Mouse (Mus musculus) frontal cortex, postnatal 36 days (tissue): Measurements from ENCODE around the gene Fam207a.

ENCODE experiments used
- DNase-seq, 2 experiments: peaks; one replicate each; pipeline ENCODE4 v3.0.0; 2022; ENCODE audit warnings: low spot score in 2 of 2

Fam207a gene

DNA sequence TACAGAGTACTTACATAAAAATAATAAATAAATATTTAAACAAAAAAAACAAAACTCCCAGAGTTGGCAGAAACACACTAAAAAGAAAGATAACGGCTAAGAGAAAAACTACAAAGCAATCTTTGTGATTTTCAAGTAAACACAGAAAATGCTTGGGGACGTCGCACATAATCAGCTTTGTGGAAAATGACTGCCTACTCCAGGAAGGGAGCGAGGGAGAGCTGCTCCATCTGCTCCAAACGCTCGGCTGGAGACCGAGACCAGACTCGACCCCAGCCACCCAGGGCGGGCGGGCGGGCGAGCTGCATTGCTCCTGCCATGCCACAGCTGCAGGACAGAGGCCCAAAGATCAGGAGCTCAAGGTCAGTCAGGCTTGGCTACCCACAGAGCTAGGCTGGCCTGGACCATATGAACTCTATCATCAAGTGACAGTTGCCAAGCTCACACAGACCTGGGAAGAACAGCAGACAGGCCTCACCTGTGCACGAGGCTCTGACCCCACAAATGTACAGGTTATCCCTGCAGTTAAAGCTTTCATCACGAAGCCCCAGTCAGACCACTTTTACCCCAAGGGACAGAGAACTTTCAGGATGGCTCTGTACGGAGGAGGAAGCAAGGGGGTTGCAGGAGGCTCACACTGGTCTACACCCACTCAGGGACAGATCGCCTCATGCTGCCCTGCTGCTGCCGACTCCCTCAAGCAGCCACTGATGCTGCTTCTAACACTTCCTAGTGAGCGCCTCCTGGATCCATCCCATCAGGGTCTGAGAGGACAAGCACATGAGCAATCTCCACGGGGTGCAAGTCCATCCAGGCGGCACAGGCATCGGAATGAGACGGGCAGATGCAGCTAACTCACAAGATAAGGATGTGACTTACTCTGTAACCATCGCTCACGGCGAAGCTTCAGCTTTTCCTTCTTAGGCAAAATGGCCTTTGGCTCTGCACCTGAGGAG, 12.3 kb downstream of the Fam207a start:
- no peak for DNase-seq

DNA sequence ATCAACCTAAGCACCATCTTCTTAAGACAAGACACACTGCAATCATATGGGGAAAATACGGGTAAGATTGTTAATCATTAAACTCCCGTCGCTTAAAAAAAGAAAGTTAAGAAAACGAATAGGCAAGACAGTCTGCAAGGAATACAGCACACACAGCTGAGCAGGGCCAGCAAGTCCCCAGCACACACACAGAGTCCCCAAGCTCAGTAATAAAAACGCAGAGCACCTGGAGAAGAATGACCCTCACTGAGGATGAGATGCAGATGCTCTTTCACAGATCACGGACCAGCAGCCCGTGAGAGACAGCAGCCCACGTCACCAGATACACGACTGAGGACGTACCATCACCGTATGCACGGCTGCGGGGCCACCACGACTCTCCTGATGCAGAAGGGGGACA, 14.9 kb downstream of the Fam207a start:
- no peak for DNase-seq

DNA sequence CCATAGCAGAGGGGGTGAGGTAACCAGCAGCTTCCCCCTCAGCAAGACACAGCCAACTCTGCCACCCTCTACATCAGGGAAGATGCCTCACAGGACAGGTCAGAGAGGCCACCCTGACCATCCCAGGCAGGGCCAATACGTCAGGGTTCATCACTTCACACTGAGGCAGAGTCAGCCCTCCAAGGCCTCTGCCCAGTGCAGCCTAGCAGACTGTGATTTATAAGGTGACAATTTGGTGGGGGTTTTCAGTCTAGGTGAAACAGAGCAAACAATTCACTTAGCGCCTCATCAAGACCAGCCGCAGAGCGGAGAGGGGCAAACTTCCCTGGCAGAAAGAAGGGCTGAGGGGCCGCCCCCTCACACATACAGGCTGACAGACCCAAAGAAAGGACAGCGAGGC, 17.3 kb downstream of the Fam207a start:
- no peak for DNase-seq

DNA sequence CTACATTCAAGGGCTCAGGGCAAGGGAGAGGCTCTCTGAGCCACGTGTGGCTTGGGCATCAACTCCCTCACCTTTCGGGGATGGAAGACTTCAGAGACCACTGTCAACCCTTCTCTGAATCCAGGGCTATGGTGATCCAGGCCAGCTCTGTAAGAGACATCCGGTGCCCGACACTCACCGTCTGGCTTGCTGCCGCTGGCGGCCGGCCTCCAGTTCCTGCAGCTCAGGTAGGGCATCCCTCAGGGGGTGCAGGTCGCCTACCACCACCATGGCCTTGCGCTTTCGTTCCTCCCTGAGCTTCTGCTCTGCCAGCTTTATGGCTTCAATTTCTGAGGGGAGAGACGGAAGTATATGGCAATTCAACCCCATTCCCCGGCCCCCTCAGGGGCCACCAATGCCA, 18.4 kb downstream of the Fam207a start:
- DNase-seq: no peak

DNA sequence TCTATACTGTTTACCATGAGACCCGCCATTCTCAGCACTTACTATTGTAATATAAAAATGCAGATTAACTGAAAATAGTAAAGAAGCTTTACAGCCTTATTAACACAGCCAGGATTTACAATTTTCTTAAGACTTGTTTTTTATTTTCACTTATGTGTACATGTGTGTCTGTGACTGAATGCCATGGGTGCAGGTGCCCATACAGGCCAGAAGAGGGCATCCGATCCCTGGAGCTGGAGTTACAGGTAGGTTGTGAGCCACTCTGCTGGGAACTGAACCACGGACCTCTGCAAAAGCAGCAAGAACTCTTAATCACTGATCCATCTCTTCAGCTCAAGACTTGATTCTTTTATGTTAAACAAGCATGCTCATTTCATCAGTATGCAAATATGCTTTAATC, 22.7 kb downstream of the Fam207a start:
- DNase-seq: no peak

DNA sequence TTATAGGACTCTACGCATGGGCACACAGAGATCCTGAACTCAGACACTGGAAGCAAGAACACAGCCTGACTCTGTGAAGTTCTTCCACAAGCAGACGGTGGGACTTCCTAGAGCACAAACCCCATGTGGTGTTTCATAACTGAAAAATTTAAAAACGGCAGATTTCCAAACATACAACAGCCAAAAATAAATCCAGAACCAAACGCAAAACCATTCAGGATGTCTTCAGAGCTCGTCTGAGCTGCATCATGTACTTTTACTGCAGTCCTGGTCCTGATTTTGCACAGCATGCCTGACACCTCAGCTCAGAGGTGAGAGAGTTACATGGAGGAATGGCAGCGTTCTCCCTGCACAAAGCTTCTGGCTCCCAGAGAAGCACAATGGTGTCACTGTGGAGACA, 24.0 kb downstream of the Fam207a start:
- no peak for DNase-seq

DNA sequence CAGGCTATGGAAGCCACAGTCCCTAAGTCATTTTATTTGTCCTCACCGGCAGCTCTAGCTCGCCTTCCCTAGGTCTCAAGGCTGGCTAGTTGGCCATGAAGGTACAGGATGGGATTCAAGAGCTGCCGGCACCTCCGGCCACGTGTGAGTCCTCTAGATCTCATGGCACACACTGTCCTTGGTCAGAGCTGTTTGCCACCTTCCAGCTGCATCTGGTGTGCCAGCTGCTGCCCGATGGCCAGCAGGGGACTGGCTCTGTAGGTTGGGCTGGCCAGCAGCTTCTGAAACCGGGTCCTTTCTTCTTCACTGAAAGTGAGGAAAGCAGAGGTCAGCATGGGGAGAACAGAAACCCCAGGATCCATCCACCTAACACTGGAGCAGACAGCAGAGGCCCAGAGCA, 27.4 kb downstream of the Fam207a start:
- DNase-seq: no peak

DNA sequence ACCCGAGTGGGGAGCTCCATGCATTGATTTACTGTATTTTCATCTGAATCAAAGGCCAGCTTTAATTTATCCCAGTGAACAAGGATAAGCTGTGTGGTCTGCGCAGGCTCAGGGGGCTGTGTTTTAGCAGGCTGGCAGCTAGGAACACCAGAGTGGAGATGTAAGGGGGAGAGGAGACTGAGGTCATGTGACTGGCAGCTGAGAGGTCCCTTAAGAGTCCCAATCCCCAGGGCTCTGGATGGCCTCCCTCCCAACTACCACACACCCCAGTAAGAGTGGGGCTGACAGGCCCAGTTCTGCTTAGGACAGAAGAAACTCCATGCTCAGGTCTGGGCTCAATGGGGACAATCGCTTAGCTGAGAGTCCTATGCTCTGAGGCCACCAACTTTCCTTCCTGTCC, 29.8 kb downstream of the Fam207a start:
- no peak for DNase-seq

DNA sequence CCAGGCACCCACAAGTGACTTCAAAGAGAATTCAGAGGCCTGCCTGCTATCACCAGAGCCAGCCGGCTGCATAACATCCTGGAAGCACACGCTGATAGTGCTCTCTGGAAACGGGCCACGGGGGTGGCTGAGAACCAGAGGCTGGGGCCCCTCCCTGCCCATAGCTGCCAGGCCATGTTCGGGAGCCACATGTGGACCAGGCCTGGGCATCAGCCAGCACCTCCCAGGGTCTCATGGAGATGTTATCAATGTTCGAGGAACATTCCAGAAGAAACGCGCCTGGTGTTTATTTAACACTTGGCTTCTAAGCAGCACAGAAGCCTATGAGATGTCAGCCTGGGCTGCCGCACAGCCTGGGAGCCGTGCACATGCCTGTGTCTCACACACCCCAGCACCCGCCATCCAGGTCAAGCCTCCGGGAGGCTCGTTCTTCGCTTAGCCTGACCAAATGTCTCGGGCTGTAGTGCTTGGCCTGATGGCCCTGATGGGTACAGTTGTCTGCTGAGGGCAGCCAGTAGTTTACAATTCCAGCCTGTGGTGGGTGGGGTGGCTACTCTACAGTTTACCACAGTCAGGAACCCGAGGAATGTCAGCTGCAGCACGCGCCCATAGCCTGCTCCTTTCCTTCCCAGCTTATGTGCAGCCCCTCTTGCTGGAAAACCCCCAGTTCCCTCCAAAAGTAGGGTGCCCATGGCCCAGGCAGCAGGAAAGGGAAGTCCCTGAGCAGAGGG, 31.2 kb downstream of the Fam207a start:
- DNase-seq: no peak

DNA sequence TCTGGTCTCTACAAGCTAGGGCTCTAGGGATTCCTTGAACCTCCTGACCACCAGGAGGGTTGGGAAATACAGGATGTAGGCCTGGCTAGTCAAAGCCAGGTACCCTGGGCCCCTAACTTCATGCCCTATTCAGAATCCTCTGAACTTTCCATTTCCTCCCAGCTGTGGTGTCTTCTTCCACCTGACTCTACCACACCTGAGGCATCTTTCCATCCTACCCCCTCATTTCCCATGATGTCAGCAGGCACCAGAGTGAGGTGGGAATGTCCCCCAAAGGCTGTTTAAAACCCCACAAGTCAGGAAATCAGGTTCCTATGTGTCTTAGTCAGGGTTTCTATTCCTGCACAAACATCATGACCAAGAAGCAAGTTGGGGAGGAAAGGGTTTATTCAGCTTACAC, 33.8 kb downstream of the Fam207a start:
- DNase-seq: no peak

DNA sequence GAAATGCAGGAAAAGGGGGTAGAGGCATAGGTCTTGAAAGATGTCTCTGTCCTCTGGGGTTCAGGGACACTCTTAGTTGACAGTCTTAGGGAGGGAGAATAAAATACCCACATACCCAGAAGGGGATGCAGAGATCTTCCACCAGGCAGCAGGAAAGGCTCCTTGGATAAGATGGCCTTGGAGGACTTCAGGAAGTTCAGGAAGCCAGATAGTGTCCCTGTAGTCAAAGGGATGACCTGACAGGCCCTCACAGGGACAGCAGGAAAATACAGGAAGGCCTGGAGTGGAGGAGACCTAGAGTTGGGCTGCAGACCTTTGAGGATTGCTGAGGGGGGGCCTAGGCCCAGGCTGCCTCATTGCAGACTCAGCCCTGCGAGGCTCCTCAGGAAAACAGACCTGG, 35.6 kb downstream of the Fam207a start:
- no peak for DNase-seq

DNA sequence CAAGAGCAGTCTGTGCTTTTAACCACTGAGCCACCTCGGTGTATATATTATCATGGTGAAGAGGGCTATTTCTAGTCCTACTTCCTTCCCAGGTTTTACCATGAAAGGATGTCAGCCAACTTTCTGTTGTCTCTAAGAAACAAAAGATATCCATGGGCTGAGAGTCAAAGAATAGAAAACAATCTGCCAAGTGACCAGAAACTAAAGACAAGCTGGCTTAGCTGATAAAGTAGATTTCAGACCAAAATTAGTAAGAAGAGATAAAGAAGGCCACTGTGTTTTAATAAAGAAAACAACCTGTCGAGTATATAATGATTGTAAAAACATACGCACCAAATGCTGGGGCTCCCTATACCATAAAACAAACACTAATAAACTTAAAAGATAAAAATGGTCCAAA, 38.7 kb downstream of the Fam207a start:
- no peak for DNase-seq

DNA sequence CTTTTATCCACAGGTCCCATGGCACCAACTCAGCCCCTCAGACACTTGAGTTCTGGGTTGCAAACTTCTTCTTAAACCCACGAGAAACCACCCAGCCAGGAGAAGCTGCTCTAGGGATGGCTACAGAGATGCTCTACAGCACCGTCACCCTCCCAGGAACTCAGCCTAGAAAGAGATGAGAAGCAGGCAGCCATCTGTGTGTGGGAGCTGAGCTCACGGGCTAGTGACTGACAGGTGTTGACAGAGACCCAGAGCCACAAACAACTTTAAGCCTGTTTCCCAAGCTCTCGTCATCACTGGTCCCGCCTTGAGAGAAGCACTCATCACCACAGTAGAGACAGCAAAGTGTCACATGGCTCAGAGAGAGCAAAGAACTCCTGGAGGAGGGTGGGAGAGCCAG, 43.4 kb downstream of the Fam207a start:
- peak in 1 of 2 experiments; percentile 57 for DNase-seq

DNA sequence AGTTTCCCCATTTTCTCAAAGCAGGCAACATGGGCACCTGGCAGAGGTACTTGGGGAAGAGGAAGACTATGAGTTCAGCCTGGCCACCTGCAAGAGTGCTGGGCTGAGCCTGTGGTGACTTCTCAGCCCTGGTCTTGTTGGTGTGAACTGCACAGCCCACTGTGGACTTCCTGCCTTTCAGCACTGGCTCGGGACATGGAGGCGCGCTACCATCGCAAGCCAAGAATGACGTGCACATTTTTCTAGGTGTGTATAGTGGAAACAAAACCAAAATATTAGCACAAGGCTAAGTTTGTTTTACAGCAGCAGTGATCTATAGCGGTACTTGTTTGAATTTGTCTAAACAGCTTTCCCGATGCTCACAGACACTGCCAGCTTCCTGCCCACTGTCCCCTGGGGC, 44.1 kb downstream of the Fam207a start:
- no peak for DNase-seq

DNA sequence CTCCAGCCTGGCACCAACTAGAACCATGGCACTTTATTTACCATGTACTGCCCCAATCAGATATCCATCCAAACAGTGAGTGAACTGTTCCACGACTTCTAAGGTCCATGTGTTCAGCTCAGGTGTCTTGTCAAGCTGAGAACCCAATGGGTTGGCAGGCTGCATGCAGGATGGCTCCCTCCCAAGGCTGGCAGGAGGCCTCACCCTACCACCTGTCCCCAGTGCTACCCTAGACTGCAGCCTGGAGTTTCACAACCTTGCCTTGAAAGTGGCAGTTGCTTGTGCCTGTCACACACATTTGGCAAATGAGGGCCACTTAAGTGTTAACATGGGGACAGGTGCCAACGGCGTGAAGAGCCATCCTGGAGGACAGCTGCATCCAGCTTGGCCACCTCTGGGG, 44.8 kb downstream of the Fam207a start:
- no peak for DNase-seq

DNA sequence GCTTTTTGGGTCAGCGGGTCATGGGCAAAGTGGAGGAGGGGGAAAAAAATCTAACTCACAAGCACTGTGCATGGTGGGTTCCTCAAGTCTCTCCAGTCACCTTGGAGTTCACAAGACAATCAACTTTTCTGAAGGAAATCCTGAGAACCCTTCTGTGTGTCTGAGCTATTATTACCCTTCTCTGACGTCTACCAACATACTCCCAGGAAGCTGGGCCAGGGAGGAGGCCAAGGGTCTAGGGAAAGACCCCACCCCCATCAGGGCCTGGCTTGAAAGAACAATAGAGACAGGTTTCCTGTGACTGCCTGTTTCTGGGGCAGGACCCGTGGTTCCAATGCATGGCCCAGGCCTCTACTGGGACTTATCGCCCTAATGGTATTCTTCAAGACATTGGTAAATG, 46.9 kb downstream of the Fam207a start:
- no peak for DNase-seq

DNA sequence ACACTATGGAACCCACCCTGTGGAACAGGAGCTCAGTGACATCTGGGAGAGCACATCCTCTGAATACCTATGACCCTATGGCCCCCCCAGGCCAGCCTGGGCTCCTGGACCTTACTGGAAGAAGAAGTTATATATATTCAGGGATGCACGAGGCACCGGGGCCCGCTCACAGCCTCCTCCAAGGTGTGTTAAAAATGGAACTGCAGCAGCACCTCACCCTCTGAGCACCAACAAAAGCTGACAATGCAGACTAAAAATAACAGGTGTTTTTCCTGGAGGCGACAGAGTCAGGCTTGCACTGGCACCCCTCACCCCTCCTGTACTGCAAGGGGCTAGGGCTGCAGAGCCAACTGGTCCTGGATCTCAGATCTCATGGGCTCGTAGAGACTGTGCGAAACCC, 48.2 kb downstream of the Fam207a start:
- no peak for DNase-seq

DNA sequence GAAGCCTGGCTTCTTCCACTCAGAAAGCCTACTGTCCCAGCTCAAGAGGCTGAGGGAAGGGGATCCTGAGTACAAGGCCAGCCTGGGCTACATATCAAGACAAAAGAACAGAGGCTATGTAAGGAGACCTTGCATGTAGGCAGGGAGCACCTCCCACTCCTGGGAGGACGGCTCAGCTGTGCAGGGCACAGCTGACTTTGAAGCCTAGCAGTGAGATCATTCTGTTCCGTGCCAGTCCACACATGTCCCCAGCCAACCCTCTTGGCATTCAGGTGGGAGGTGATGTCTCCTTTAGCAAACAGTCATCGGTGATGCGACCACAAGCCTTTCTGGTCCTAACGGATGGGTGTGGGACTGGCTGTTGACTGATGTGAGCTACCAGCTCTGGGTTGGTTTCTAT, 49.7 kb downstream of the Fam207a start:
- no peak for DNase-seq

DNA sequence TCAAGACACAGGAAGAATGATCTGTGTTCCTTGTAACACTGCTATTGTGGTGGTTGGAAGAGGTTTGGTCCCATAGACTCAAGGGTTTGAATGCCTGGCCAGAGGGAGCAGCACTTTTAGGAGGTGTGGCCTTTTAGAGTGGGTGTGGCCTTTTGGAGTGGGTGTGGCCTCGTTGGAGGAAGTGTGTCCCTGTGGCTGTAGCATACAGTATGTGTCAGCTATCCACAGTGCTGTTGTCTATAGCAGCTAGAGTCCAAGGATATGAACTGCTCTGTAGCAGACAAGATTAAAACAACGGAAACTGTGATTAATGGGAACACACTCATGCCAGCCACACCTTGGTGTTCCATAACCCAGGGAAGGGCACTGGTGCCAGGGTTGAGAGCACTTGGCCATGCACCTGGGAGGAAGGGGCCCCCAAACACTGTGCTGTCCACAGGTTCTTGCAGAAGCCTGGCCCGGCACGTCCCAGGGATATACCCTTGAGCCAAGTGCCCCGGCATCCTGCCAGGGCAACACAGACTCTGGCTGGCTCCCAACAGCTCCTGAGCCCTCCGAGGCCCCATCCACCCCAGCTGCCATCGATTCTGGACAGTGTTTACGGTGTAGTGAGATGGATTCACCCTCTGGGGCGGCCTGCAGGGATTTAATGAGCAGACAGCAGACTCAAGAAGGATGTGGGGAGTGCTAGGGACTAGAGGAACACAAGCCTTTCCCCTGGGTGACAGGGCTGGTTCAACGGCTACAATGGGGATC, 51.2 kb downstream of the Fam207a start:
- no peak for DNase-seq

DNA sequence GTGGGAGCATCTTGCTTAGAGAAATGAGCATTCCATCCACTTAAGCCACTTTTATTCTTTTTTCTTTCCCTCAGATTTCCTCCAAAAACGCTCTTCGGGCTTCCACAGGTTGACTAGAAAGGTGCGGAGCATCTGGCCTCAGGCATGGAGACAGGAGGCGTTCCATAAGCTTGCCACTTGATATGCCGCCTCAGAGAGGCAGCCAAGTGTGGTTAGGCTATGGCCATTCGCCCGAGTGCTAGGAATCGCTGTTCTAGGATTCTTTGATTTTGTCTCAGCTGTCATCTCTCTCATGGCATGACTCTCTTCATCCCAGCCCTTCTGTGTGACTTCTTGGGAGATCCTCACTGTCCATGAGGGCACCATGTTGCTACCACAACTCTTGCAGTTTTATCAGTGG, 54.4 kb downstream of the Fam207a start:
- DNase-seq: no peak

DNA sequence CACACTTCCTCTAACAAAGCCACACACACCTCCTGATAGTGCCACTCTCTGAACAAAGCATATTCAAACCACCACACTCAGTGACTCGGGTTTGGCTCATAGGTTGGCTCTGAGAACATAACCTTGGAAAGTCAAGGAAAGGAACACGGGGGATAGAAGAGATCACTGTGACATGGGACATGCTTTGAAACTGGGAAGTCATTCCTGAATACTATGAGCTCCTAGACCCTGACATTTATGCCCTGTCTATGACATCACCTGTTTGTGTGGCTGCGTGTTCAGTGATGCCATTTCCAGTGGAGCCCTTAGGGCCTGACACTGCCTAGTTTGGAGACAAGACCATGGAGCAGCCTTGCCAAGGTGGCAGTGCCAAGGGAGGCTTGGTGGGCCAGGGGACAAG, 57.9 kb downstream of the Fam207a start:
- DNase-seq: no peak

DNA sequence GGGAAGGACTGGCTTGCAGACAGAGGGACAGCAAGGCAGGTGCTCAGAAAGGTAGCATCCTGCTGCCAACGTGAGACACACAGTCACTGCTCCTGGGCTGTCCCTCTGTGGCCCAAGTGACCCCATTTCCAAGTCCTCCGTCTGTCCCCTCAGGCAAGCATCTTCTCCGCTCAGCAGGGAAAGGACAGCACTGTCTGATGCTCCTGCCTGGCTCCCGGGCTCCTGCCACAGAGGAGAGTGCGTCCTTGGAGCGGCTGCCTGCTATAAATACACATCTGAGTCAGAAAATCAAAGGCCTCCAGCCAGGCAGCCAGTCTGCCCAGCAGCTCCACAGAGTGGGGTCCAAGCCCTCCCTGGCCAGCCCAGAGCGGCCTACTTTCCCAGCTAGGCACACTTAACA, 59.1 kb downstream of the Fam207a start:
- DNase-seq: no peak
